Mouse (Mus musculus) small intestine, adult 2 months (tissue): ENCODE data around the gene Ndrg2.

Experiments used
- CTCF ChIP-seq: fragments of 200-500 bp; IDR thresholded peaks from 2 replicates; pipeline ENCODE4 v1.5.1; 2012; ENCODE audit warnings: low read depth, mild to moderate bottlenecking, control low read depth, inconsistent platforms, low read length, moderate library complexity, mixed read lengths; ENCODE audit not compliant: insufficient replicate concordance, insufficient read length; ENCODE audit errors: extremely low read depth
- POLR2A ChIP-seq: fragments of 200-500 bp; IDR thresholded peaks from 2 replicates; pipeline ENCODE4 v1.6.1; 2012; ENCODE audit warnings: low read depth, mild to moderate bottlenecking, control low read depth, inconsistent platforms, low read length, moderate library complexity

DNA sequence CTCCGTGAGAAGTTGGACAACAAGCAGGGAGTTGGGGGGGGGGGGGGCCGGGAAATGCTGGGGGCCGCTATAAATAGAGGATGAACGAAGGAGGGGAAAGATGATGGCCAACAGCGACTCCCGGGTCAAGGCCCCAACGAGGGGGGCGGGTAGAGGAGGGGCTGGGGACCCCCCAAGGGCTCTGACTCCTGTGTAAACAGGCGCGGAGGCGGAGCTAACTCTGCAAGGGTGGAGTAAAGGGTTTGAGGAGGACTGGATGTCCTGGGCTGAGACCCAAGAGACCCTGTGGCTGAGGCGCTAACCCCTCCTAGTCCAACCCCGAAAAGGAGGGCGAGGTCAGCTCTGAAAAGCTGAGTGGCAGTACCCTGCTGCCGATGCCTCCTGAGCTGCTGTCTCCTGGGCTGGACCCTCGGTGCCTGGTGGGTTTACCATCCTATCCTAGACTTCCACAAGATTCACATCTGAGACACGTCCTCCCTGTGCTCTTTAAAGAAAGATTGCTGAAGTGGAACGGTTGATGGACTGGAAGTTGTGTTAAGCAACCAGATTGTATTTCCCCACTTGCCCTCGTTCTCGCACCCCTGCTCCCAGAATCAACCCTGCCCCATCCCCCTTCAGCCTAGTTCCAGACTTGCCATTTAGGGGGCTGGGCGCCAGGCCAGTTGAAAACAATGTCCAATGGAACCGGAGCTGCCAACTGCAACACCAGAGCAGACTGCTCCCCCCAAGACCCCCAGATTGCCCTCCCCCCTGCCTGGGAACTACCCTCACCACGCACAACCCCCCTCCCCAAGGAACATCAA is at the start of gene Ndrg2:
- TF ChIP-seq CTCF (no peak), POLR2A (no peak)
